Mouse (Mus musculus) E14TG2a.4 (cell line): ENCODE measurements around the gene Snx15.

Experiments
- CTCF ChIP-seq: conservative IDR thresholded peaks from 2 replicates; pipeline ENCODE4 v1.5.1; 2014; ENCODE audit warnings: low read length
- NANOG ChIP-seq: IDR thresholded peaks from 2 replicates; pipeline ENCODE4 v1.6.1; 2014; ENCODE audit warnings: borderline replicate concordance, low read length, mixed read lengths
- POU5F1 ChIP-seq: IDR thresholded peaks from 2 replicates; pipeline ENCODE4 v1.6.1; 2014; ENCODE audit warnings: low read length, borderline replicate concordance

- TF ChIP-seq CTCF = no peak
- TF ChIP-seq NANOG = no peak
- no peak for TF ChIP-seq POU5F1
These were observed 29.1 kb upstream of the Snx15 start for GRCm38 (mm10) chr19:6157220-6157619.
